ENCODE assay signal across 38 mouse cellular contexts in genomic region chr1:157062445-157062825, GRCm38 (mm10). TPM values are rescaled to one million over a fixed set of nuclear protein-coding genes. Genes with fewer than 3 reads are reported as not detected.
DNase-seq lines count a peak whose midpoint lies in the region; ATAC-seq and TF ChIP-seq lines count a peak whose summit lies in the region.
"Had no signal": no experiment of that assay in that cellular context is flagged by ENCODE, and none has a peak within 500 bp of the region (broad histone marks: within the 10 kb centered on the region; RNA-seq: fewer than 3 reads in every experiment).

No protein-coding gene starts in this region.

- no peak overlapping the region for H3ac ChIP-seq in myocyte (ENCODE audit: control insufficient read depth, insufficient read length)

- no peak overlapping the region for H3K4me3 ChIP-seq in heart, embryonic 16.5 days (ENCODE audit: low read length)
- H3K4me3 ChIP-seq in CH12.LX (replicated peaks in 1 of 3; ENCODE audit: low read depth in 2 of 3, low read length in 2 of 3, poor library complexity in 1 of 3) (no peak overlapping the region), myocyte (no peak overlapping the region)
- H3K4me3 ChIP-seq: forebrain, embryonic 12.5 days; hindbrain, embryonic 12.5 days; intestine, embryonic 15.5 days; liver, embryonic 12.5 days had no signal

- no peak for TF ChIP-seq POLR2A in CH12.LX (IDR thresholded peaks at IDR 0.05; ENCODE audit: low read depth, low read length)
- no peak for TF ChIP-seq POLR2A in myocyte (IDR thresholded peaks at IDR 0.05; ENCODE audit: insufficient read length, low read depth)

- no peak for TF ChIP-seq RAD21 in CH12.LX (IDR thresholded peaks at IDR 0.05; ENCODE audit: low read depth, low read length)

- 55% methylated on average over 5 of the region's 5 CpGs for WGBS in heart, embryonic 16.5 days

- no peak overlapping the region for H3K9ac ChIP-seq in heart, embryonic 16.5 days (ENCODE audit: low read length)
- H3K9ac ChIP-seq in CH12.LX (ENCODE audit: insufficient read depth, low read depth): no peak overlapping the region
- H3K9ac ChIP-seq: forebrain, embryonic 12.5 days; forebrain, postnatal 0 days; hindbrain, embryonic 12.5 days; intestine, embryonic 15.5 days; liver, embryonic 12.5 days; liver, postnatal 0 days had no signal

- H3K9me3 ChIP-seq in heart, embryonic 16.5 days (replicated peaks; ENCODE audit: control insufficient read depth, low read length): 0 out of 2 replicates have a peak, but pooled peaks cover 2% of the 10 kb centered on the region
- H3K9me3 ChIP-seq in CH12.LX (replicated peaks; ENCODE audit: low read length): peaks cover 2% of the 10 kb centered on the region
- H3K9me3 ChIP-seq: forebrain, embryonic 12.5 days; hindbrain, embryonic 12.5 days; intestine, embryonic 15.5 days; liver, embryonic 12.5 days; megakaryocyte, embryonic 14.5 days had no signal

- TF ChIP-seq CTCF in CH12.LX (conservative IDR thresholded peaks at IDR 0.05 in 1 of 2, IDR thresholded peaks at IDR 0.05 in 1 of 2; ENCODE audit: low read depth in 2 of 2, low read length in 2 of 2): no peak

- no peaks in the 10 kb centered on the region for H3K27me3 ChIP-seq in heart, embryonic 16.5 days (ENCODE audit: control insufficient read depth, insufficient read depth, low read length)
- H3K27me3 ChIP-seq in CH12.LX (replicated peaks) (no peaks in the 10 kb centered on the region), myocyte (ENCODE audit: control insufficient read depth, insufficient read depth, insufficient read length) (no peaks in the 10 kb centered on the region)
- H3K27me3 ChIP-seq: hindbrain, embryonic 12.5 days; intestine, embryonic 15.5 days; liver, embryonic 12.5 days; megakaryocyte, embryonic 14.5 days had no signal

- no peaks in the 10 kb centered on the region for H3K36me3 ChIP-seq in heart, embryonic 16.5 days (ENCODE audit: control insufficient read depth, insufficient read depth)
- H3K36me3 ChIP-seq in CH12.LX (replicated peaks in 1 of 2; ENCODE audit: control insufficient read depth in 1 of 2, insufficient read depth in 1 of 2, low read length in 1 of 2): no peaks in the 10 kb centered on the region
- H3K36me3 ChIP-seq in myocyte (ENCODE audit: control insufficient read depth, insufficient read depth): no peaks in the 10 kb centered on the region
- H3K36me3 ChIP-seq: forebrain, embryonic 12.5 days; hindbrain, embryonic 12.5 days; intestine, embryonic 15.5 days; liver, embryonic 12.5 days had no signal

- H3K79me2 ChIP-seq in CH12.LX (replicated peaks; ENCODE audit: control insufficient read depth, extremely low read depth, insufficient read depth, poor library complexity, severe bottlenecking) (no peaks in the 10 kb centered on the region), myocyte (ENCODE audit: control insufficient read depth, insufficient read depth) (no peaks in the 10 kb centered on the region)

- dilution Hi-C loops in CH12.LX (cut with MboI; ENCODE audit: extremely low pct_ligation_motif_present, extremely low pct_unique_long_range_greater_than_20kb, low sequenced_read_pairs): no loop called here

- no peak for TF ChIP-seq EP300 in CH12.LX (IDR thresholded peaks at IDR 0.05; ENCODE audit: low read length)

- in situ Hi-C loops in CH12.LX (cut with MboI; ENCODE audit: low pct_ligation_motif_present, low pct_unique_long_range_greater_than_20kb, low sequenced_read_pairs): no loop called here

- no peak for ATAC-seq in heart, embryonic 16.5 days (replicated peaks; ENCODE audit: extremely low read depth, insufficient read depth, low FRiP score)
- ATAC-seq: forebrain, postnatal 0 days; hindbrain, postnatal 0 days; intestine, embryonic 15.5 days; liver, embryonic 12.5 days; liver, postnatal 0 days had no signal

- peak overlapping the region; percentile 48 for H3K27ac ChIP-seq in heart, embryonic 16.5 days (ENCODE audit: low read length)
- peak overlapping the region; percentile 56 for H3K27ac ChIP-seq in CH12.LX (ENCODE audit: insufficient read depth, low read depth)
- H3K27ac ChIP-seq: forebrain, embryonic 12.5 days; hindbrain, embryonic 12.5 days; intestine, embryonic 15.5 days; kidney, postnatal 0 days; liver, embryonic 12.5 days had no signal

- no peak overlapping the region for H3K4me2 ChIP-seq in heart, embryonic 16.5 days (ENCODE audit: low read depth, low read length)
- no peak overlapping the region for H3K4me2 ChIP-seq in CH12.LX (ENCODE audit: insufficient read depth, low read depth, poor library complexity, severe bottlenecking)
- peak overlapping the region; percentile 58 for H3K4me2 ChIP-seq in myocyte (ENCODE audit: low read depth)
- H3K4me2 ChIP-seq: forebrain, embryonic 12.5 days; hindbrain, embryonic 12.5 days; intestine, embryonic 15.5 days; liver, embryonic 12.5 days had no signal

- peaks cover 32% of the 10 kb centered on the region for H3K4me1 ChIP-seq in heart, embryonic 16.5 days (ENCODE audit: control insufficient read depth, insufficient read depth, low read length)
- peaks cover 26 to 37% of the 10 kb centered on the region in 2 experiments for H3K4me1 ChIP-seq in CH12.LX (ENCODE audit: control insufficient read depth in 1 of 2, insufficient read depth in 2 of 2)
- H3K4me1 ChIP-seq: intestine, embryonic 15.5 days had no signal

- DNase-seq in adrenal gland, postnatal 14 days: peak; percentile 39
- no peak for DNase-seq in adrenal gland, adult 8-10 months
- DNase-seq in heart, adult 8-10 months (ENCODE audit: low spot score): no peak
- no peak for DNase-seq in CH12.LX (ENCODE audit: extremely low read depth)
- no peak for DNase-seq in right cerebral cortex, postnatal 10 days (ENCODE audit: low spot score in 2 of 2)
- no peak for DNase-seq in spleen, adult 12 weeks (ENCODE audit: low spot score)
- DNase-seq: adrenal gland, postnatal 36 days; cerebellum, adult 18-20 months; cerebellum, postnatal 14 days; forebrain, postnatal 0 days; kidney, adult 2 months; kidney, postnatal 4 days; layer of hippocampus, postnatal 36 days; left cerebral cortex, postnatal 4 days; liver, postnatal 0 days; lung, postnatal 36 days; midbrain, embryonic 14.5 days; right cerebral cortex, adult 18-20 months; right cerebral cortex, postnatal 4 days; thymus, postnatal 14 days had no signal

TF ChIP-seq in CH12.LX, 34 proteins besides CTCF, POLR2A, EP300 and RAD21:
- TF ChIP-seq POLR2AphosphoS2 (IDR thresholded peaks at IDR 0.05; ENCODE audit: low read depth, low read length) (no peak), NELFE (IDR thresholded peaks at IDR 0.05; ENCODE audit: low read depth, low read length) (no peak), MAZ (IDR thresholded peaks at IDR 0.05; ENCODE audit: low read depth, low read length) (no peak), SMC3 (IDR thresholded peaks at IDR 0.05; ENCODE audit: low read depth, low read length) (no peak), JUND (conservative IDR thresholded peaks at IDR 0.05; ENCODE audit: low read depth, low read length) (no peak), ELF1 (IDR thresholded peaks at IDR 0.05; ENCODE audit: low read depth, low read length) (no peak), SIN3A (IDR thresholded peaks at IDR 0.05; ENCODE audit: low read length) (no peak), CHD2 (IDR thresholded peaks at IDR 0.05; ENCODE audit: low read length) (no peak), ZNF384 (IDR thresholded peaks at IDR 0.05; ENCODE audit: low read depth, low read length) (no peak), MAFK (IDR thresholded peaks at IDR 0.05; ENCODE audit: insufficient replicate concordance, low read length) (no peak), KAT2A (IDR thresholded peaks at IDR 0.05; ENCODE audit: insufficient replicate concordance, low read length) (no peak), PAX5 (IDR thresholded peaks at IDR 0.05; ENCODE audit: low read length) (no peak)

TF ChIP-seq in myocyte, 11 proteins besides CTCF, POLR2A, EP300 and RAD21:
- TF ChIP-seq TCF3 (IDR thresholded peaks at IDR 0.05; ENCODE audit: insufficient read length, low read depth): no peak
- peak in 1 of 3 experiments; percentile 53 for TF ChIP-seq MYOD1 (IDR thresholded peaks at IDR 0.05; ENCODE audit: control insufficient read depth in 1 of 3, insufficient read length in 2 of 3, low read depth in 2 of 3)
- TF ChIP-seq USF1 (IDR thresholded peaks at IDR 0.05; ENCODE audit: low read depth): no peak
- TF ChIP-seq MYOG (IDR thresholded peaks at IDR 0.05; ENCODE audit: control insufficient read depth in 1 of 3, insufficient read depth in 1 of 3, insufficient read length in 2 of 3, low read depth in 2 of 3): peak in 1 of 3 experiments; percentile 45
TF ChIP-seq in myocyte: peak in this region for 2.

RNA-seq across cellular contexts. Expression of gene Tex35, which starts 46.0 kb away (rescaled TPM):
- not detected in 2 replicates for total RNA-seq in adrenal gland, postnatal 14 days (2021)
- total RNA-seq in adrenal gland, adult 8-10 months (2022): not detected
- polyA plus RNA-seq in heart, embryonic 16.5 days (2015; fragmentation: Nextera tagmentation; extraction: Ambion mirVana): not detected in 2 replicates
- total RNA-seq in heart, adult 8-10 months (2022): not detected
- total RNA-seq in CH12.LX (2012; rRNA removed): 0.55 and 1.3 TPM in 2 replicates
- total RNA-seq in CH12.LX (2014; rRNA removed): 0.87 and 1.2 TPM in 2 replicates
- 2.9 and 3.3 TPM in 2 replicates for polyA plus RNA-seq in CH12.LX (2012; ENCODE audit: insufficient read length, low read depth)
- polyA plus RNA-seq in myocyte (2012; fragmentation: generic; extraction: Trizol): 0.30 TPM
- total RNA-seq: adrenal gland, postnatal 36 days; forebrain, postnatal 0 days; gastrocnemius, adult 8-10 months; hindbrain, postnatal 0 days; layer of hippocampus, postnatal 36 days; neutrophil, adult 5-6 weeks had no signal
- polyA plus RNA-seq: cortical plate, adult 2 months; embryonic facial prominence, embryonic 14.5 days; forebrain, embryonic 12.5 days; forebrain, postnatal 0 days; heart, embryonic 14.5 days; hindbrain, embryonic 12.5 days; hindbrain, postnatal 0 days; intestine, embryonic 15.5 days; kidney, postnatal 0 days; limb, embryonic 14.5 days; liver, embryonic 12.5 days; liver, postnatal 0 days; lung, embryonic 16.5 days; midbrain, embryonic 14.5 days; neural tube, embryonic 11.5 days; urinary bladder, adult 2 months had no signal
